Mouse (Mus musculus) right cerebral cortex, postnatal 14 days (tissue): ENCODE measurements around the gene Tdo2.

Experiments
- DNase-seq: peaks from one replicate; pipeline ENCODE4 v3.0.0; 2022

The Tdo2 gene

DNA sequence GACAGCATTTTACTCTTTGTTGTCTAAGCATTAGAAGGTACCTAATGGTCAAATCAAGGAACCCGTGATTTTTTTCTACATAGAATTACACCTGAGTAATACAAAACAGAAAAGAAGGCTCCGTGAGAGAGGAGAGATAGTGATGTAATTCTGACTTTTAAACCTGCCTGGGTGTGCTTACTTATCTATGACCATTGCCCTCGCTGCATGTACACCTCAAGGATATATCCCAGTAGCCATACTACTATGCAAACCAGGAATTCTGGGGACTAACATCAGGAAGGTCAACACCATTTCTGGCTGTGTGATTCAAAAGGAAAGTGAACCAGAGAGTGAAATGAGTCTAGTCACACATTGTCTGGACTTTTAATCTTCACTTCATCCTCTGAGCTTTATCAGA is 33.7 kb downstream of the Tdo2 start:
- no peak for DNase-seq

DNA sequence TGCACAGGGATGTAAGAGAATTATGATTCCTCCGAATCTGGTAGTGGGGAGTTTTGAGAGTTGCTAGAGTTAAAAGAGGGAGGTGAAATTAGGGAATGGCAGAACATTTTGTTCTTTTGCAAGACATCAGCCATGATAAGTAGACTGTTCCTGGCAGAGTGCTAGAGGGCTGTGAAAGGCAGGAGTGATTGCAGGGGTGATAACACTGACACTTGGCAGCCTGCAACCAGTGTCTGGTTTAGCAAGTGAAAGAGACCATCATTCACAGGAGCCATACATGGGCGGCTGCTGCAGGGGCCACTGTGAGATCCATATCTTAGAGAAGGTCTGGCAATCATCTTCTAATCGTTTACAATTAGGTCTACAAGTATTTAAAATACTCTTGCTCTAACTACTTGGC is 37.1 kb downstream of the Tdo2 start:
- DNase-seq = no peak

DNA sequence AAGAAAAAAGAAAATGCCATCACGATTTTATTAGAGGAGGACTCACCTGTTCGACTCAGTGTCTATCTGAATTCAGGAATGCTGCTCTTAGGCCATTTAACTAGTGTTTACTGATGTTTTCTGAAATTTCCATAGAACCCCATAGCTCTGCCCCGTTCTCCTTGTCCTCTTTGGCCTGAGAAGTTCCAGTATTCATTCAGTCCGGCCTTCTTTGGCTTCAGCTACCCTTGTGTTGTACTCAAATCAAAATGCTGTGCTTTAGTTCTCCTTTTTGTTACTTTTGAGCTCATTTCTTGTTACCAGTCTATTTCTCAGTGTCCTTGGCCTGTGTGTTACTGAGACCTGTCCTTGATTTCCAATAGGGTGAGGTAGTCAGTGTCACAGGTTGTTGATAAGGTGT is 42.7 kb downstream of the Tdo2 start:
- DNase-seq = no peak

GRCm38 (mm10) chr3:81932141-81933101 is 43.6 kb downstream of the Tdo2 start, which contains the start of gene Ctso:
Gene Ctso (plus strand): TSS chr3:81932601.
- DNase-seq = peak; percentile 90

- DNase-seq = no peak
These were observed 44.3 kb downstream of the Tdo2 start for GRCm38 (mm10) chr3:81931695-81932094.

DNA sequence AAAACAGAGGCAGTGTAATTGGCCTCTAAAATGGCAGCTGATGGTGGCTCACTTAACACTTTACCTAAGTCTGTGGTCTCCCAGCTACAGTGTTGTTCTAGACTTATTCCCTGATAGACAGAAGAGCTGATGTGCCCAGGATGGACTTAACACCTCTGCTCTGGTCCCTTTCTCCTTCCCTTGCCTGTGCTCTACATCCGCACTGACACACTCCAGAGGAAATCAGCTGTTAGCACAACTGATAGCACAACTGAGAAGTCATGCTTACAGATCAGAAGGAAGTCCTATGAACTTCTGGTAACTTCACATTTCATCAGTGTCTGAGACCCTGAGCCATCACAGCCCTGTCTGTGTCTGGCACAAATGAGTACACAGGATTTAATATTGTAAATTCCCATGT is 46.9 kb downstream of the Tdo2 start:
- no peak for DNase-seq

GRCm38 (mm10) chr3:81926764-81927325 is 49.2 kb downstream of the Tdo2 start:
- no peak for DNase-seq

GRCm38 (mm10) chr3:81925856-81926255 is 50.1 kb downstream of the Tdo2 start:
- no peak for DNase-seq

DNA sequence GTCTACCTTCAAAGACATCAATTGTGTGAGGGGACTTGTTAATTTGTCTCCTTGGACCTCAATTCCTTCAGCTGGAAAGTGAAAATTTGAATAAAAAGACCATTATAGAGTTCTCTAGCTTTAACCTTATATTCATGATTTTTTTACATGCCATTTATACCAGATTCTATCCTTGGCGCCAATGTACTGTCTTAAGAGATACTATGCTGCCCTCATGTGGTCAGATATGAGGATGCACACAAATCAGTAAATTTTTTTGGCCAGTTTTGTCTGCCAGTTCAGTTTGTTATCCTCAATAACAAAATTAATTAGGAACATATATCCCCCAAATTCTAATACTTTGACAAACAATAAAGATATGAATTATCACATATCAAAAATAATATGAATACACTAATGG is 51.1 kb downstream of the Tdo2 start:
- DNase-seq = peak; percentile 29

DNA sequence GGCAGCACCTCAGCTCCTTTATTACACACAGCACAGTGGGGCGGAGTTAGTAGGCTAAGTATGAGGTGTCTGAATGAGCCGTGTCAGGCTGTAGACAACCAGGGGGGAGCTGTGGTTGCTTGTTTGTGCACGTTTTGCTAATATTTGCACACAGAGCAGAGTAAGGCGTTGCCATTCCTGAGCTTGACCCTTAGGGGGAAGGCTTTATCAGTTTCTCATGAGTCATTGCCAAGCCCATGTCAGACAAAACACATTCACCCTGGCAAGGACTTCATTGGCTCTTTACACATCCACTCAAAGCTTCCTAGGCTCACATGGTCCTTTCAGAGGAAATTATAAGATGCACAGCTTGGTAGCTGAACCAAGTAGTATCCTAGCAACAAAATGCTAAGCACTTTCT is 53.1 kb downstream of the Tdo2 start:
- no peak for DNase-seq

DNA sequence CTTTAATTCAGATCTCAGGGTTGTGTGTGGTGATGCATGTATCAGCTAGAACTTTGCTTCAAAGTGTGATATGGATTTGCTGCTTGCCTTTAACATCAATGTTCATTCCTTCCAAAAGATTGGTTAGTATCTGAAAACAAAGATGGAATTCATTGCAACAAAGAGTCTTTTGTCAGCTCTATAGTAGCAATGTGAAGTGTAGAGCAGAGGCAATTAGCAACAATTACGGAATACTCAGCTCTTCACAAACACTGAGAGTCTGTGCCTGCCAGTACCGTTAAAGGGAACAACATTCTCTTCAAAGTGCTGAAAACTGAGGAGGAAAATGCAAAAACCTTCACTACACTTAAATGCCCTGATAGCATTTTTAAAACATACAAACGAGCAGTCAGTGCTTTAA is 56.3 kb downstream of the Tdo2 start:
- no peak for DNase-seq

DNA sequence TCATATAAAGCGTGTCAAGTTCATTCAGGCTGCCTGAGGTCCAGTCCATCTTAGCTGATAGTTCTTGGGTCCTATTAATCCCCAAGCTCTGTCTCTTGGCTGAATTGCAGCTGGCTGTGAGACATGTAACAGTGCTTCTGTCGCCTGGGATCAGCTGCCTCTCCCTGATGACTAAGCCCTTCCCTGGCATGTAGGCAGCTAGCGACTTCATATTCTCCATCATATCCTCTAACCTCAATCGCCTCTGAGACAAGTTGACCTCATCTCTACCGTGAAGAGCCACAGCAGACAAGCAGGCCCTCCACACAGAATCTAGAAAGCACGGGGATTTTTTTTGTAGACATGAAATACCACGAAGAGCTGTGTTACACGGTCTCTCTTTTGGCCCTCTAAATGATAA is 57.8 kb downstream of the Tdo2 start:
- no peak for DNase-seq

GRCm38 (mm10) chr3:81917354-81917935 is 58.6 kb downstream of the Tdo2 start:
- no peak for DNase-seq

DNA sequence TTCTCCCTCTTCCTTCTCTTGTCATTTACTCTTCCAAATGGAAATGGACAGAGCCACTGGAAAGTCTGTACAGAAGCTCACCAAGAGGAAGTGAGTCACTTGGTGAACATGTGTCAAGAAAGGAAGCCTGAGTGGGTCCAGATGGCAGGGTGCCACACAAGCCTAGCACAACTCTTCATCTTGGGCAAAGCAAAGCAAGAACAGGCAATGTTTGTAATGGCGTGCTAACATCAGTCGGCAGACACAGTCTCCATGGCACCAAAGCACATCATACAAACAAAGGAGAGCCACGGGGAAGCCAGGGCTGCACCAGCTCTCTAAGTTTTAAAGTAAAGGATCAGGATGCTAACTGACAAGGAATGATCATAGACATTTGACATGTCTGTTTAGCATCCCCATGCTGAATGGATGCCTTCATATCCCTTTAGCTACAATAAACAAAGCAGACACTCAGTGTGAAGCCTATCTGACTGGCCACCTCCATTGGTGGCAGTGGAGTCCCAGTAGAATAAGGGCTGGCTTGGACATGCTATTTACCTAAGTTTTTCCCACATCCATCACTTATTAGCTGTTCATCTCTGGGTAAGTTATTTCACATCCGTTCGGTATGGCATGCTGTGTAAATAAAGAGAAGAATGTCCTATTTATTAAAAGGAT is 59.8 kb downstream of the Tdo2 start:
- DNase-seq = peak; percentile 41

DNA sequence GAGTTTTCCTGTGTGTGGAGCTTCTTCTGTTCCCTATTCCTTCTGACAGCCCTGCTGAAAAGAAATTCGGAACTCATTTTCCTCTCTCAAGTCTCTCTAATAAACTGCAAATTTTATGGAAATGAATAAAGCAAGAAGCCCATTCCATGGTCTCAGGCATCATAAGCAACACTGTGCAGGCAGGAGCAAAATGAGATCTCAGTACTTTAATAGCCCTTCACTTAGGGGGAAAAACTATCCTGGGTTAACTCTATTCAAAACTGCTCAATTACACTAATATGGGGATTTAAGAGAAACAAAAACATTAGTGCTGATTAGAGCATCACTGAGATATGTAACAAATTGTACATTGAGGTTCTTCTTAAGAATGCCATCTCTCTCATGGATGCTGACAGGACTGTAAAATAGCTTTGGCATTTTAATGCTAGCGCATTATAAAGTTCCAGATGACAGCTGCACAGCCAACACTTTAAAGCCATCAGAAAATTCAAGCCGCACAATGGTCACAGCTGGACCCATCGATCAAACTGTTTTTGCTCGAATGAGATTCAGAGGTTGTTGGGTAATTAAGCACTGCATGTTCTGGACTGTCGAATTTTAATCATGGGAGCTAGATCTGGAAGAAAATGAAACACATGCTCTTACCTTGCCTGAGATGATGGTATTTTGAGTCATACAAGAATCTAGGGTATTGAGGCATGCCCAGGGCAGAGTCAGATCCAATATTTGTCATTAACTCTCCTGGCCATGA is 65.5 kb downstream of the Tdo2 start:
- DNase-seq = no peak
